ENCODE assay signal across 15 mouse cellular contexts in the genomic region with DNA sequence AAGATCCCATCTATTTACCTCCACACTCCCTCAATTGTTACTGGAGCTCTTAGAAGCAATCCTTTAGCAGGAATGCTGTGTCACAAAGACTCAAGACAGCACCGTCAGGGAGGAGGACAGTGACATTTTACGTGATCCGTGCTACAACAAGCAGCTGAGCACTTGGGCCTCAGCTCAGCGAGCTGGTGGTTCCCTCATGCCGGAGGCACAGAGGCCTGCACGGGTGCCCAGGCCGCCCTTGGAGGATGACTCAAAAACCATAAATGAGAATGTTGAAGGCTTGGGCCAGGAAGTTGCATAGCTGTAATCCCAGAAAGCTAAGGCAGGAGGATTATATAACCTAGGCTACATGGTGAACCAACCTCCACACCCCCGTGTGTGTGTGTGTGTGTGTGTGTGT.
A peak's percentile ranks its signal among the peaks of the same experiment; 100 is the strongest.
DNase-seq lines count a peak whose midpoint lies in the region; ATAC-seq and TF ChIP-seq lines count a peak whose summit lies in the region.
"Had no signal": no experiment of that assay in that cellular context is flagged by ENCODE, and none has a peak within 500 bp of the region (broad histone marks: within the 10 kb centered on the region; RNA-seq: fewer than 3 reads in every experiment).

No protein-coding gene starts in this region.

- H3K9ac ChIP-seq in midbrain, embryonic 15.5 days = no peak overlapping the region
- no peak overlapping the region for H3K9ac ChIP-seq in midbrain, embryonic 14.5 days (replicated peaks; ENCODE audit: low read length)
- H3K9ac ChIP-seq in stomach, postnatal 0 days (ENCODE audit: low read length) = no peak overlapping the region
- H3K9ac ChIP-seq: limb, embryonic 15.5 days had no signal

- H3K27ac ChIP-seq in midbrain, embryonic 15.5 days = 0 out of 2 replicates have a peak overlapping the region, but pooled peaks have one; percentile 20
- H3K27ac ChIP-seq in midbrain, embryonic 14.5 days (replicated peaks; ENCODE audit: low read depth, low read length) = no peak overlapping the region
- 0 out of 2 replicates have a peak overlapping the region, but pooled peaks have one; percentile 65 for H3K27ac ChIP-seq in embryonic facial prominence, embryonic 10.5 days (replicated peaks)
- peak overlapping the region; percentile 45; the same call in 1 of the 2 replicates for H3K27ac ChIP-seq in stomach, postnatal 0 days (replicated peaks)
- H3K27ac ChIP-seq: heart, adult 2 months had no signal

- no peak for TF ChIP-seq EP300 in stomach, postnatal 0 days (optimal IDR thresholded peaks at IDR 0.05)

- no peak overlapping the region for H3K4me3 ChIP-seq in midbrain, embryonic 15.5 days
- H3K4me3 ChIP-seq in midbrain, embryonic 14.5 days (replicated peaks; ENCODE audit: low read depth, low read length) = no peak overlapping the region
- H3K4me3 ChIP-seq in embryonic facial prominence, embryonic 10.5 days = no peak overlapping the region
- H3K4me3 ChIP-seq in stomach, postnatal 0 days (ENCODE audit: low read depth, low read length) = no peak overlapping the region
- H3K4me3 ChIP-seq: heart, adult 2 months; limb, embryonic 15.5 days; megakaryocyte, embryonic 14.5 days had no signal

- no peaks in the 10 kb centered on the region for H3K36me3 ChIP-seq in midbrain, embryonic 15.5 days (replicated peaks)
- H3K36me3 ChIP-seq in midbrain, embryonic 14.5 days (ENCODE audit: control insufficient read depth, insufficient read depth, low read length) = no peaks in the 10 kb centered on the region
- no peaks in the 10 kb centered on the region for H3K36me3 ChIP-seq in embryonic facial prominence, embryonic 10.5 days (replicated peaks)
- H3K36me3 ChIP-seq in stomach, postnatal 0 days (ENCODE audit: control insufficient read depth, insufficient read depth, low read length) = no peaks in the 10 kb centered on the region
- H3K36me3 ChIP-seq: limb, embryonic 15.5 days had no signal

- 65% methylated on average over 8 of the region's 8 CpGs for WGBS in midbrain, embryonic 15.5 days
- WGBS in midbrain, embryonic 14.5 days = 67% methylated on average over 8 of the region's 8 CpGs
- WGBS in embryonic facial prominence, embryonic 10.5 days = 81% methylated on average over 8 of the region's 8 CpGs
- 61% methylated on average over 8 of the region's 8 CpGs for WGBS in stomach, postnatal 0 days

- peak; percentile 14; the same call in 1 of the 2 replicates for ATAC-seq in frontal cortex, adult (ENCODE audit: low TSS enrichment)
- no peak for ATAC-seq in midbrain, embryonic 15.5 days (replicated peaks)
- ATAC-seq in midbrain, embryonic 14.5 days (ENCODE audit: low FRiP score, low TSS enrichment) = no peak
- ATAC-seq in stomach, postnatal 0 days (ENCODE audit: low FRiP score, low TSS enrichment) = no peak
- ATAC-seq: intestine, postnatal 0 days had no signal

- peaks cover 13% of the 10 kb centered on the region for H3K4me1 ChIP-seq in midbrain, embryonic 15.5 days
- H3K4me1 ChIP-seq in midbrain, embryonic 14.5 days (ENCODE audit: control insufficient read depth, insufficient read depth, low read length) = peaks cover 11% of the 10 kb centered on the region
- H3K4me1 ChIP-seq in embryonic facial prominence, embryonic 10.5 days = peaks cover 19% of the 10 kb centered on the region
- H3K4me1 ChIP-seq in stomach, postnatal 0 days (replicated peaks; ENCODE audit: control insufficient read depth, insufficient read depth) = no peaks in the 10 kb centered on the region

- H3K4me2 ChIP-seq in midbrain, embryonic 15.5 days = no peak overlapping the region
- H3K4me2 ChIP-seq in midbrain, embryonic 14.5 days (ENCODE audit: low read length) = no peak overlapping the region
- H3K4me2 ChIP-seq in stomach, postnatal 0 days (replicated peaks; ENCODE audit: low read depth) = no peak overlapping the region
- H3K4me2 ChIP-seq: limb, embryonic 15.5 days had no signal

- no peaks in the 10 kb centered on the region for H3K27me3 ChIP-seq in midbrain, embryonic 15.5 days (replicated peaks)
- H3K27me3 ChIP-seq in midbrain, embryonic 14.5 days (ENCODE audit: control insufficient read depth, insufficient read depth, low read length) = no peaks in the 10 kb centered on the region
- H3K27me3 ChIP-seq in embryonic facial prominence, embryonic 10.5 days (replicated peaks; ENCODE audit: low read depth, poor library complexity, severe bottlenecking) = peaks cover 5% of the 10 kb centered on the region; the same call in 1 of the 2 replicates
- H3K27me3 ChIP-seq in stomach, postnatal 0 days (ENCODE audit: control insufficient read depth, insufficient read depth, low read length) = no peaks in the 10 kb centered on the region
- H3K27me3 ChIP-seq: limb, embryonic 15.5 days had no signal

- no peak for TF ChIP-seq CTCF in stomach, postnatal 0 days (IDR thresholded peaks at IDR 0.05; ENCODE audit: low read depth)

- no peaks in the 10 kb centered on the region for H3K9me3 ChIP-seq in midbrain, embryonic 15.5 days
- H3K9me3 ChIP-seq in midbrain, embryonic 14.5 days (ENCODE audit: control insufficient read depth, low read length) = no peaks in the 10 kb centered on the region
- H3K9me3 ChIP-seq in embryonic facial prominence, embryonic 10.5 days = no peaks in the 10 kb centered on the region
- H3K9me3 ChIP-seq in stomach, postnatal 0 days (ENCODE audit: control insufficient read depth, low read length) = no peaks in the 10 kb centered on the region
- H3K9me3 ChIP-seq: limb, embryonic 15.5 days; megakaryocyte, embryonic 14.5 days had no signal

- DNase-seq in frontal cortex, postnatal 25 days (ENCODE audit: low spot score in 2 of 2) = no peak
- DNase-seq in midbrain, embryonic 14.5 days = no peak
- no peak for DNase-seq in embryonic facial prominence, embryonic 10.5 days (ENCODE audit: low spot score)
- DNase-seq in stomach, postnatal 0 days (ENCODE audit: low spot score) = no peak
- DNase-seq in natural killer cell, adult 2 months (ENCODE audit: low spot score in 2 of 2) = no peak
- DNase-seq in thymus, postnatal 36 days = no peak
- DNase-seq: cerebellum, adult 11 months; heart, adult 2 months; kidney, postnatal 10 days; spleen, adult 18-20 months had no signal
